Mouse (Mus musculus): ENCODE measurements around the gene Ptch2. TPM values are rescaled to one million over a fixed set of nuclear protein-coding genes. Genes with fewer than 3 reads are reported as not detected.

The Ptch2 gene
- polyA plus RNA-seq, 1 experiment from 2014 or later: 6.4 TPM

GRCm38 (mm10) chr4:117139217-117139612 is 43.3 kb downstream of the Ptch2 start:
- H3K4me3 ChIP-seq (ENCODE audit: low read depth, low read length): no peak overlapping the region
- no peaks in the 10 kb centered on the region for H3K27me3 ChIP-seq (ENCODE audit: control insufficient read depth, insufficient read depth, low read length)
- no peaks in the 10 kb centered on the region for H3K4me1 ChIP-seq (ENCODE audit: control insufficient read depth, insufficient read depth, low read length)
- no peak overlapping the region for H3K27ac ChIP-seq (ENCODE audit: low read depth, low read length)
- H3K4me2 ChIP-seq (ENCODE audit: low read depth, low read length): no peak overlapping the region
- no peak overlapping the region for H3K9ac ChIP-seq (replicated peaks; ENCODE audit: low read depth, low read length)
- H3K36me3 ChIP-seq (ENCODE audit: control insufficient read depth, insufficient read depth, low read length): no peaks in the 10 kb centered on the region
- H3K9me3 ChIP-seq (ENCODE audit: control insufficient read depth, low read length): no peaks in the 10 kb centered on the region
- no peak for ATAC-seq (ENCODE audit: low read depth)
- 4% methylated on average over 2 of the region's 2 CpGs for WGBS

GRCm38 (mm10) chr4:117140613-117141012 is 44.7 kb downstream of the Ptch2 start:
- ATAC-seq (ENCODE audit: low read depth): no peak
- no peak overlapping the region for H3K27ac ChIP-seq (ENCODE audit: low read depth, low read length)
- H3K27me3 ChIP-seq (ENCODE audit: control insufficient read depth, insufficient read depth, low read length): no peaks in the 10 kb centered on the region
- no peaks in the 10 kb centered on the region for H3K4me1 ChIP-seq (ENCODE audit: control insufficient read depth, insufficient read depth, low read length)
- no peak overlapping the region for H3K4me2 ChIP-seq (ENCODE audit: low read depth, low read length)
- 37% methylated on average over 4 of the region's 4 CpGs for WGBS
- no peak overlapping the region for H3K9ac ChIP-seq (replicated peaks; ENCODE audit: low read depth, low read length)
- H3K9me3 ChIP-seq (ENCODE audit: control insufficient read depth, low read length): no peaks in the 10 kb centered on the region
- no peak overlapping the region for H3K4me3 ChIP-seq (ENCODE audit: low read depth, low read length)
- H3K36me3 ChIP-seq (ENCODE audit: control insufficient read depth, insufficient read depth, low read length): no peaks in the 10 kb centered on the region

- H3K9ac ChIP-seq (replicated peaks; ENCODE audit: low read depth, low read length): no peak overlapping the region
- 56% methylated on average over 7 of the region's 7 CpGs for WGBS
- H3K4me1 ChIP-seq (ENCODE audit: control insufficient read depth, insufficient read depth, low read length): no peaks in the 10 kb centered on the region
- ATAC-seq (ENCODE audit: low read depth): no peak
- H3K36me3 ChIP-seq (ENCODE audit: control insufficient read depth, insufficient read depth, low read length): no peaks in the 10 kb centered on the region
- no peak overlapping the region for H3K4me3 ChIP-seq (ENCODE audit: low read depth, low read length)
- H3K4me2 ChIP-seq (ENCODE audit: low read depth, low read length): no peak overlapping the region
- H3K27ac ChIP-seq (ENCODE audit: low read depth, low read length): no peak overlapping the region
- no peaks in the 10 kb centered on the region for H3K9me3 ChIP-seq (ENCODE audit: control insufficient read depth, low read length)
- H3K27me3 ChIP-seq (ENCODE audit: control insufficient read depth, insufficient read depth, low read length): no peaks in the 10 kb centered on the region
Measured at GRCm38 (mm10) chr4:117143023-117143422, 47.1 kb downstream of the Ptch2 start.

GRCm38 (mm10) chr4:117145248-117145647 is 49.4 kb downstream of the Ptch2 start:
- Histone ChIP-seq H3K9me3 (ENCODE audit: control insufficient read depth, low read length) (no peaks in the 10 kb centered on the region), H3K4me1 (ENCODE audit: control insufficient read depth, insufficient read depth, low read length) (no peaks in the 10 kb centered on the region), H3K27ac (ENCODE audit: low read depth, low read length) (no peak overlapping the region), H3K9ac (replicated peaks; ENCODE audit: low read depth, low read length) (no peak overlapping the region), H3K4me2 (ENCODE audit: low read depth, low read length) (no peak overlapping the region), H3K27me3 (ENCODE audit: control insufficient read depth, insufficient read depth, low read length) (no peaks in the 10 kb centered on the region), H3K4me3 (ENCODE audit: low read depth, low read length) (no peak overlapping the region), H3K36me3 (ENCODE audit: control insufficient read depth, insufficient read depth, low read length) (peaks cover under 1% of the 10 kb centered on the region)
- no peak for ATAC-seq (ENCODE audit: low read depth)
- 97% methylated on average over 13 of the region's 13 CpGs for WGBS

- Histone ChIP-seq H3K4me2 (ENCODE audit: low read depth, low read length) (no peak overlapping the region), H3K9me3 (ENCODE audit: control insufficient read depth, low read length) (no peaks in the 10 kb centered on the region), H3K4me1 (ENCODE audit: control insufficient read depth, insufficient read depth, low read length) (no peaks in the 10 kb centered on the region), H3K4me3 (ENCODE audit: low read depth, low read length) (no peak overlapping the region), H3K9ac (replicated peaks; ENCODE audit: low read depth, low read length) (no peak overlapping the region), H3K27me3 (ENCODE audit: control insufficient read depth, insufficient read depth, low read length) (no peaks in the 10 kb centered on the region), H3K27ac (ENCODE audit: low read depth, low read length) (no peak overlapping the region), H3K36me3 (ENCODE audit: control insufficient read depth, insufficient read depth, low read length) (peaks cover 10% of the 10 kb centered on the region)
- ATAC-seq (ENCODE audit: low read depth): no peak
- 30% methylated on average over 15 of the region's 15 CpGs for WGBS
Measured at GRCm38 (mm10) chr4:117146176-117146575, 50.3 kb downstream of the Ptch2 start.

GRCm38 (mm10) chr4:117148047-117148713 is 52.3 kb downstream of the Ptch2 start:
- 85% methylated on average over 18 of the region's 18 CpGs for WGBS
- no peak for ATAC-seq (ENCODE audit: low read depth)
- no peak overlapping the region for H3K4me2 ChIP-seq (ENCODE audit: low read depth, low read length)
- no peak overlapping the region for H3K9ac ChIP-seq (replicated peaks; ENCODE audit: low read depth, low read length)
- no peak overlapping the region for H3K27ac ChIP-seq (ENCODE audit: low read depth, low read length)
- no peak overlapping the region for H3K4me3 ChIP-seq (ENCODE audit: low read depth, low read length)
- no peaks in the 10 kb centered on the region for H3K9me3 ChIP-seq (ENCODE audit: control insufficient read depth, low read length)
- peaks cover 27% of the 10 kb centered on the region for H3K36me3 ChIP-seq (ENCODE audit: control insufficient read depth, insufficient read depth, low read length)
- no peaks in the 10 kb centered on the region for H3K4me1 ChIP-seq (ENCODE audit: control insufficient read depth, insufficient read depth, low read length)
- H3K27me3 ChIP-seq (ENCODE audit: control insufficient read depth, insufficient read depth, low read length): no peaks in the 10 kb centered on the region

- Histone ChIP-seq H3K4me3 (ENCODE audit: low read depth, low read length) (no peak overlapping the region), H3K4me2 (ENCODE audit: low read depth, low read length) (no peak overlapping the region), H3K36me3 (ENCODE audit: control insufficient read depth, insufficient read depth, low read length) (peaks cover 33% of the 10 kb centered on the region), H3K27me3 (ENCODE audit: control insufficient read depth, insufficient read depth, low read length) (no peaks in the 10 kb centered on the region), H3K4me1 (ENCODE audit: control insufficient read depth, insufficient read depth, low read length) (no peaks in the 10 kb centered on the region), H3K27ac (ENCODE audit: low read depth, low read length) (no peak overlapping the region), H3K9me3 (ENCODE audit: control insufficient read depth, low read length) (no peaks in the 10 kb centered on the region), H3K9ac (replicated peaks; ENCODE audit: low read depth, low read length) (no peak overlapping the region)
- 68% methylated on average over 24 of the region's 24 CpGs for WGBS
- no peak for ATAC-seq (ENCODE audit: low read depth)
Measured at GRCm38 (mm10) chr4:117148815-117149214, 52.9 kb downstream of the Ptch2 start.

GRCm38 (mm10) chr4:117149291-117150211 is 53.7 kb downstream of the Ptch2 start:
- WGBS: 77% methylated on average over 6 of the region's 6 CpGs
- Histone ChIP-seq H3K4me3 (ENCODE audit: low read depth, low read length) (no peak overlapping the region), H3K36me3 (ENCODE audit: control insufficient read depth, insufficient read depth, low read length) (peaks cover 40% of the 10 kb centered on the region), H3K9ac (replicated peaks; ENCODE audit: low read depth, low read length) (no peak overlapping the region), H3K27ac (ENCODE audit: low read depth, low read length) (no peak overlapping the region), H3K4me2 (ENCODE audit: low read depth, low read length) (no peak overlapping the region), H3K9me3 (ENCODE audit: control insufficient read depth, low read length) (no peaks in the 10 kb centered on the region), H3K27me3 (ENCODE audit: control insufficient read depth, insufficient read depth, low read length) (no peaks in the 10 kb centered on the region), H3K4me1 (ENCODE audit: control insufficient read depth, insufficient read depth, low read length) (no peaks in the 10 kb centered on the region)
- no peak for ATAC-seq (ENCODE audit: low read depth)

- 94% methylated on average over 6 of the region's 6 CpGs for WGBS
- no peak overlapping the region for H3K4me3 ChIP-seq (ENCODE audit: low read depth, low read length)
- no peak overlapping the region for H3K4me2 ChIP-seq (ENCODE audit: low read depth, low read length)
- H3K9me3 ChIP-seq (ENCODE audit: control insufficient read depth, low read length): no peaks in the 10 kb centered on the region
- no peak for ATAC-seq (ENCODE audit: low read depth)
- H3K27me3 ChIP-seq (ENCODE audit: control insufficient read depth, insufficient read depth, low read length): no peaks in the 10 kb centered on the region
- no peaks in the 10 kb centered on the region for H3K4me1 ChIP-seq (ENCODE audit: control insufficient read depth, insufficient read depth, low read length)
- no peak overlapping the region for H3K27ac ChIP-seq (ENCODE audit: low read depth, low read length)
- H3K9ac ChIP-seq (replicated peaks; ENCODE audit: low read depth, low read length): no peak overlapping the region
- H3K36me3 ChIP-seq (ENCODE audit: control insufficient read depth, insufficient read depth, low read length): peaks cover 40% of the 10 kb centered on the region
Measured at GRCm38 (mm10) chr4:117150212-117150733, 54.4 kb downstream of the Ptch2 start.
